22 mouse cellular contexts compared by ENCODE assay signal in genomic region chr6:128165564-128165963, GRCm38 (mm10). TPM values are rescaled to one million over a fixed set of nuclear protein-coding genes. Genes with fewer than 3 reads are reported as not detected.
DNase-seq lines count a peak whose midpoint lies in the region; ATAC-seq and TF ChIP-seq lines count a peak whose summit lies in the region.
"Had no signal": no experiment of that assay in that cellular context is flagged by ENCODE, and none has a peak within 500 bp of the region (broad histone marks: within the 10 kb centered on the region; RNA-seq: fewer than 3 reads in every experiment).

No protein-coding gene starts in this region.

- DNase-seq in forebrain, postnatal 0 days, result no peak
- DNase-seq in forebrain, embryonic 10.5 days (ENCODE audit: extremely low spot score, low spot score), result no peak
- DNase-seq in limb, embryonic 14.5 days (ENCODE audit: low spot score), result peak; percentile 22
- DNase-seq in limb, embryonic 10.5 days (ENCODE audit: low spot score), result no peak
- peak; percentile 51 for DNase-seq in NIH3T3 (ENCODE audit: low read depth)
- DNase-seq in spleen, adult 12 weeks (ENCODE audit: low spot score), result no peak
- DNase-seq in liver, postnatal 0 days, result no peak
- DNase-seq: adrenal gland, adult 8-10 months; adrenal gland, postnatal 36 days; cerebellum, adult 11-12 months; cerebellum, adult 9-10 months; cerebellum, postnatal 25 days; gastrocnemius, adult 2 months; gastrocnemius, postnatal 25 days; heart, postnatal 36 days had no signal

- no peak overlapping the region for H3K27ac ChIP-seq in forebrain, postnatal 0 days (ENCODE audit: low read depth, low read length)
- no peak overlapping the region for H3K27ac ChIP-seq in forebrain, embryonic 10.5 days
- no peak overlapping the region for H3K27ac ChIP-seq in limb, embryonic 14.5 days (replicated peaks; ENCODE audit: low read depth, low read length)
- no peak overlapping the region for H3K27ac ChIP-seq in limb, embryonic 10.5 days
- peak overlapping the region; percentile 48; the same call in 1 of the 2 replicates for H3K27ac ChIP-seq in embryonic facial prominence, embryonic 15.5 days (replicated peaks)
- H3K27ac ChIP-seq in liver, postnatal 0 days (ENCODE audit: low read depth), result no peak overlapping the region
- H3K27ac ChIP-seq: embryonic facial prominence, embryonic 13.5 days; forebrain, embryonic 15.5 days; gastrocnemius, adult 2 months; heart, embryonic 13.5 days; hindbrain, embryonic 14.5 days; intestine, embryonic 15.5 days had no signal

- H3K4me2 ChIP-seq in forebrain, postnatal 0 days (ENCODE audit: low read depth), result no peak overlapping the region
- no peak overlapping the region for H3K4me2 ChIP-seq in limb, embryonic 14.5 days (replicated peaks; ENCODE audit: low read depth, low read length, severe bottlenecking)
- H3K4me2 ChIP-seq in embryonic facial prominence, embryonic 15.5 days (replicated peaks), result no peak overlapping the region
- H3K4me2 ChIP-seq in liver, postnatal 0 days (ENCODE audit: low read depth, low read length), result no peak overlapping the region
- H3K4me2 ChIP-seq: embryonic facial prominence, embryonic 13.5 days; forebrain, embryonic 15.5 days; heart, embryonic 13.5 days; hindbrain, embryonic 14.5 days; intestine, embryonic 15.5 days had no signal

- no peaks in the 10 kb centered on the region for H3K9me3 ChIP-seq in forebrain, postnatal 0 days (ENCODE audit: low read length)
- no peaks in the 10 kb centered on the region for H3K9me3 ChIP-seq in forebrain, embryonic 10.5 days
- H3K9me3 ChIP-seq in limb, embryonic 14.5 days (ENCODE audit: control insufficient read depth, low read length), result no peaks in the 10 kb centered on the region
- no peaks in the 10 kb centered on the region for H3K9me3 ChIP-seq in limb, embryonic 10.5 days (replicated peaks)
- no peaks in the 10 kb centered on the region for H3K9me3 ChIP-seq in embryonic facial prominence, embryonic 15.5 days (replicated peaks)
- H3K9me3 ChIP-seq in liver, postnatal 0 days (ENCODE audit: low read length), result no peaks in the 10 kb centered on the region
- H3K9me3 ChIP-seq: embryonic facial prominence, embryonic 13.5 days; forebrain, embryonic 15.5 days; heart, embryonic 13.5 days; intestine, embryonic 15.5 days had no signal

- H3K4me3 ChIP-seq in forebrain, postnatal 0 days (ENCODE audit: low read depth, low read length), result no peak overlapping the region
- H3K4me3 ChIP-seq in forebrain, embryonic 10.5 days, result no peak overlapping the region
- no peak overlapping the region for H3K4me3 ChIP-seq in limb, embryonic 14.5 days (replicated peaks; ENCODE audit: low read length)
- H3K4me3 ChIP-seq in limb, embryonic 10.5 days, result no peak overlapping the region
- no peak overlapping the region for H3K4me3 ChIP-seq in embryonic facial prominence, embryonic 15.5 days (replicated peaks)
- no peak overlapping the region for H3K4me3 ChIP-seq in liver, postnatal 0 days (ENCODE audit: low read depth, low read length)
- H3K4me3 ChIP-seq: embryonic facial prominence, embryonic 13.5 days; erythroblast, embryonic 14.5 days; forebrain, embryonic 15.5 days; gastrocnemius, adult 2 months; heart, embryonic 13.5 days; intestine, embryonic 15.5 days had no signal

- 0 out of 2 replicates have a peak, but pooled peaks have one; percentile 20 for ATAC-seq in forebrain, postnatal 0 days
- no peak for ATAC-seq in limb, embryonic 14.5 days (ENCODE audit: low FRiP score, low read depth)
- no peak for ATAC-seq in embryonic facial prominence, embryonic 15.5 days (ENCODE audit: insufficient number of reproducible peaks, low FRiP score, low TSS enrichment, low read depth)
- ATAC-seq in liver, postnatal 0 days, result no peak
- ATAC-seq: forebrain, embryonic 15.5 days; intestine, embryonic 15.5 days had no signal

- TF ChIP-seq EP300 in liver, postnatal 0 days (IDR thresholded peaks at IDR 0.05; ENCODE audit: low read depth), result no peak

- H3K27me3 ChIP-seq in forebrain, postnatal 0 days (ENCODE audit: insufficient read depth, low read length), result no peaks in the 10 kb centered on the region
- no peaks in the 10 kb centered on the region for H3K27me3 ChIP-seq in forebrain, embryonic 10.5 days (ENCODE audit: poor library complexity, severe bottlenecking)
- H3K27me3 ChIP-seq in limb, embryonic 14.5 days (ENCODE audit: control insufficient read depth, insufficient read depth, low read length), result no peaks in the 10 kb centered on the region
- no peaks in the 10 kb centered on the region for H3K27me3 ChIP-seq in limb, embryonic 10.5 days (ENCODE audit: low read depth, poor library complexity, severe bottlenecking)
- H3K27me3 ChIP-seq in embryonic facial prominence, embryonic 15.5 days, result no peaks in the 10 kb centered on the region
- H3K27me3 ChIP-seq in liver, postnatal 0 days (ENCODE audit: insufficient read depth, low read length), result no peaks in the 10 kb centered on the region
- H3K27me3 ChIP-seq: embryonic facial prominence, embryonic 13.5 days; forebrain, embryonic 15.5 days; heart, embryonic 13.5 days; intestine, embryonic 15.5 days had no signal

- 0 out of 2 replicates have a peak, but pooled peaks cover 4% of the 10 kb centered on the region for H3K4me1 ChIP-seq in forebrain, postnatal 0 days (ENCODE audit: insufficient read depth)
- H3K4me1 ChIP-seq in forebrain, embryonic 10.5 days, result peaks cover 7% of the 10 kb centered on the region; the same call in 1 of the 2 replicates
- peaks cover 10% of the 10 kb centered on the region for H3K4me1 ChIP-seq in limb, embryonic 14.5 days (ENCODE audit: control insufficient read depth, insufficient read depth, low read length)
- peaks cover 13% of the 10 kb centered on the region for H3K4me1 ChIP-seq in limb, embryonic 10.5 days
- H3K4me1 ChIP-seq in embryonic facial prominence, embryonic 15.5 days, result peaks cover 16% of the 10 kb centered on the region
- H3K4me1 ChIP-seq in liver, postnatal 0 days (ENCODE audit: insufficient read depth), result no peaks in the 10 kb centered on the region
- H3K4me1 ChIP-seq: intestine, embryonic 15.5 days had no signal

- no peaks in the 10 kb centered on the region for H3K36me3 ChIP-seq in forebrain, postnatal 0 days (ENCODE audit: insufficient read depth)
- H3K36me3 ChIP-seq in forebrain, embryonic 10.5 days (replicated peaks), result no peaks in the 10 kb centered on the region
- no peaks in the 10 kb centered on the region for H3K36me3 ChIP-seq in limb, embryonic 14.5 days (ENCODE audit: control insufficient read depth, insufficient read depth, low read length)
- H3K36me3 ChIP-seq in limb, embryonic 10.5 days, result no peaks in the 10 kb centered on the region
- H3K36me3 ChIP-seq in embryonic facial prominence, embryonic 15.5 days, result no peaks in the 10 kb centered on the region
- no peaks in the 10 kb centered on the region for H3K36me3 ChIP-seq in liver, postnatal 0 days (replicated peaks; ENCODE audit: insufficient read depth, low read length)
- H3K36me3 ChIP-seq: embryonic facial prominence, embryonic 13.5 days; forebrain, embryonic 15.5 days; heart, embryonic 13.5 days; intestine, embryonic 15.5 days had no signal

- no peak for TF ChIP-seq POLR2A in limb, embryonic 14.5 days (IDR thresholded peaks at IDR 0.05; ENCODE audit: borderline replicate concordance, extremely low read depth, insufficient read depth, insufficient read length)

- WGBS in forebrain, postnatal 0 days, result 49% methylated on average over 2 of the region's 2 CpGs
- WGBS in forebrain, embryonic 10.5 days, result 84% methylated on average over 2 of the region's 2 CpGs
- 45% methylated on average over 2 of the region's 2 CpGs for WGBS in limb, embryonic 14.5 days
- WGBS in limb, embryonic 10.5 days, result 88% methylated on average over 2 of the region's 2 CpGs
- 31% methylated on average over 2 of the region's 2 CpGs for WGBS in embryonic facial prominence, embryonic 15.5 days
- WGBS in liver, postnatal 0 days (ENCODE audit: insufficient replicate concordance), result 59% methylated on average over 2 of the region's 2 CpGs

- TF ChIP-seq CTCF in forebrain, postnatal 0 days (IDR thresholded peaks at IDR 0.05; ENCODE audit: low read depth), result no peak
- TF ChIP-seq CTCF in liver, postnatal 0 days (IDR thresholded peaks at IDR 0.05; ENCODE audit: low read depth), result no peak

- no peak overlapping the region for H3K9ac ChIP-seq in forebrain, postnatal 0 days
- no peak overlapping the region for H3K9ac ChIP-seq in limb, embryonic 14.5 days (ENCODE audit: low read depth, low read length, severe bottlenecking)
- no peak overlapping the region for H3K9ac ChIP-seq in embryonic facial prominence, embryonic 15.5 days
- H3K9ac ChIP-seq in liver, postnatal 0 days (replicated peaks), result no peak overlapping the region
- H3K9ac ChIP-seq: embryonic facial prominence, embryonic 13.5 days; forebrain, embryonic 15.5 days; heart, embryonic 13.5 days; hindbrain, embryonic 14.5 days; intestine, embryonic 15.5 days had no signal

RNA-seq across cellular contexts. Expression of gene Tspan9, which starts 22.2 kb away (rescaled TPM):
- total RNA-seq in forebrain, postnatal 0 days (2014; rRNA removed), result 140 and 150 TPM in 2 replicates
- polyA plus RNA-seq in forebrain, postnatal 0 days (2015; fragmentation: Nextera tagmentation; extraction: Ambion mirVana), result 52.7 and 63.9 TPM in 2 replicates
- 39.4 and 41.3 TPM in 2 replicates for polyA plus RNA-seq in forebrain, embryonic 10.5 days (2016; fragmentation: Nextera tagmentation; extraction: Ambion mirVana)
- 151 and 192 TPM in 2 replicates for polyA plus RNA-seq in limb, embryonic 14.5 days (2012; rRNA removed)
- polyA plus RNA-seq in limb, embryonic 14.5 days (2014; fragmentation: Nextera tagmentation; extraction: Ambion mirVana), result 134 and 141 TPM in 2 replicates
- polyA plus RNA-seq in limb, embryonic 10.5 days (2016; fragmentation: Nextera tagmentation; extraction: Ambion mirVana), result 61.2 and 78.5 TPM in 2 replicates
- 156 and 177 TPM in 2 replicates for polyA plus RNA-seq in embryonic facial prominence, embryonic 15.5 days (2015; fragmentation: Nextera tagmentation; extraction: Ambion mirVana)
- 17.7 and 19.6 TPM in 2 replicates for polyA plus RNA-seq in liver, postnatal 0 days (2015; fragmentation: Nextera tagmentation; extraction: Ambion mirVana)

Comparison
In these comparisons a context has a peak if more than half of its experiments do, and no peak if none do; other contexts are left out.
1. DNase-seq: peak in limb, embryonic 14.5 days (single experiment) and NIH3T3 (single experiment); none in forebrain, postnatal 0 days (single experiment), forebrain, embryonic 10.5 days (single experiment), limb, embryonic 10.5 days (single experiment), spleen, adult 12 weeks (single experiment) and liver, postnatal 0 days (single experiment).